Mouse (Mus musculus) lung, adult 2 months (tissue): Measurements from ENCODE around the gene Trip12. TPM values are rescaled to one million over a fixed set of nuclear protein-coding genes. Genes with fewer than 3 reads are reported as not detected.

Source experiments
- DNase-seq: peaks from one replicate; pipeline ENCODE4 v3.0.0; 2022
- H3K4me1 ChIP-seq: fragments of 200-500 bp; 2 replicates; pipeline ENCODE4 v1.6.1; 2011; ENCODE audit warnings: low read length; ENCODE audit not compliant: control insufficient read depth, insufficient read depth
- H3K4me3 ChIP-seq: fragments of 200-500 bp; replicated peaks from 2 replicates; pipeline ENCODE3; 2011; ENCODE audit warnings: low read depth, mild to moderate bottlenecking, control low read depth, low read length; ENCODE audit errors: extremely low read depth
- CTCF ChIP-seq: fragments of 200-500 bp; IDR thresholded peaks from 2 replicates; pipeline ENCODE4 v1.5.1; 2011; ENCODE audit warnings: mild to moderate bottlenecking, low read length, control low read depth; ENCODE audit not compliant: insufficient read depth
- POLR2A ChIP-seq: fragments of 200-500 bp; IDR thresholded peaks from 2 replicates; pipeline ENCODE4 v1.6.1; 2011; ENCODE audit warnings: low read depth, mild to moderate bottlenecking, control low read depth, low read length, borderline replicate concordance; ENCODE audit errors: extremely low read depth
- WGBS: fragments of 180-500 bp; shearing (Covaris S2); methylation state at CpG from one replicate; pipeline ENCODE4 v1.1.7; 2018; 5-methylcytosine and 5-hydroxymethylcytosine counted together
- polyA plus RNA-seq: library from polyadenylated mRNA; depleted of rRNA; stranded (reverse); fragments of >200 nt; gene quantifications from 2 replicates; pipeline ENCODE4 v1.2.3, GENCODE M21; 2012

Gene Trip12
- polyA plus RNA-seq, 1 experiment = 31.0 TPM

- TF ChIP-seq CTCF (no peak), POLR2A (no peak)
- Histone ChIP-seq H3K4me3 (no peak overlapping the region), H3K4me1 (no peaks in the 10 kb centered on the region; the same call in 1 of the 2 replicates)
- no peak for DNase-seq
- 65% methylated on average over 1 of the region's 1 CpGs for WGBS
Observed at GRCm38 (mm10) chr1:84817596-84817995, 22.7 kb downstream of the Trip12 start.

- Histone ChIP-seq H3K4me3 (no peak overlapping the region), H3K4me1 (peaks cover 3% of the 10 kb centered on the region; the same call in 1 of the 2 replicates)
- TF ChIP-seq POLR2A (no peak), CTCF (no peak)
- 28% methylated on average over 1 of the region's 1 CpGs for WGBS
- no peak for DNase-seq
Observed at GRCm38 (mm10) chr1:84803788-84804187, 36.5 kb downstream of the Trip12 start.

GRCm38 (mm10) chr1:84799166-84799565 lies 41.1 kb downstream of the Trip12 start:
- no peak overlapping the region for H3K4me3 ChIP-seq
- DNase-seq = no peak
- no peak for TF ChIP-seq POLR2A
- peaks cover 3% of the 10 kb centered on the region; the same call in 1 of the 2 replicates for H3K4me1 ChIP-seq

GRCm38 (mm10) chr1:84795335-84795734 lies 45.0 kb downstream of the Trip12 start:
- Histone ChIP-seq H3K4me1 (peaks cover 3% of the 10 kb centered on the region; the same call in 1 of the 2 replicates), H3K4me3 (no peak overlapping the region)
- no peak for TF ChIP-seq POLR2A
- TF ChIP-seq CTCF = no peak
- no peak for DNase-seq
- WGBS = 97% methylated on average over 7 of the region's 7 CpGs

- H3K4me3 ChIP-seq = no peak overlapping the region
- WGBS = 85% methylated on average over 2 of the region's 2 CpGs
- no peak for DNase-seq
- no peak for TF ChIP-seq POLR2A
- no peak for TF ChIP-seq CTCF
- no peaks in the 10 kb centered on the region for H3K4me1 ChIP-seq
Observed at GRCm38 (mm10) chr1:84791393-84791792, 48.9 kb downstream of the Trip12 start.

- WGBS = 94% methylated on average over 3 of the region's 3 CpGs
- TF ChIP-seq CTCF (no peak), POLR2A (no peak)
- DNase-seq = no peak
- H3K4me3 ChIP-seq = no peak overlapping the region
- H3K4me1 ChIP-seq = no peaks in the 10 kb centered on the region
Observed at GRCm38 (mm10) chr1:84780630-84781029, 59.7 kb downstream of the Trip12 start.

GRCm38 (mm10) chr1:84777455-84777854 lies 62.9 kb downstream of the Trip12 start:
- no peak for DNase-seq
- Histone ChIP-seq H3K4me3 (no peak overlapping the region), H3K4me1 (no peaks in the 10 kb centered on the region)
- no peak for TF ChIP-seq POLR2A
- no peak for TF ChIP-seq CTCF
- 83% methylated on average over 1 of the region's 1 CpGs for WGBS

GRCm38 (mm10) chr1:84758843-84759242 lies 81.5 kb downstream of the Trip12 start:
- no peak for DNase-seq
- no peak overlapping the region for H3K4me3 ChIP-seq
- H3K4me1 ChIP-seq = no peaks in the 10 kb centered on the region
- 77% methylated on average over 4 of the region's 4 CpGs for WGBS
- TF ChIP-seq CTCF = no peak
- no peak for TF ChIP-seq POLR2A

- 78% methylated on average over 3 of the region's 3 CpGs for WGBS
- Histone ChIP-seq H3K4me1 (no peaks in the 10 kb centered on the region; the same call in 1 of the 2 replicates), H3K4me3 (no peak overlapping the region)
- TF ChIP-seq POLR2A = no peak
- no peak for TF ChIP-seq CTCF
- DNase-seq = no peak
Observed at GRCm38 (mm10) chr1:84742156-84742555, 98.2 kb downstream of the Trip12 start.

GRCm38 (mm10) chr1:84740080-84740479 lies 100.2 kb downstream of the Trip12 start:
- no peak overlapping the region for H3K4me3 ChIP-seq
- no peak for TF ChIP-seq CTCF
- no peak for TF ChIP-seq POLR2A
- no peak for DNase-seq
- WGBS = 72% methylated on average over 1 of the region's 1 CpGs
- H3K4me1 ChIP-seq = no peaks in the 10 kb centered on the region; the same call in 1 of the 2 replicates

- no peak for DNase-seq
Observed at GRCm38 (mm10) chr1:84737097-84737496, 103.2 kb downstream of the Trip12 start.

More at GRCm38 (mm10) chr1:84737097-84737496, 103.2 kb downstream of the Trip12 start:
- no peaks in the 10 kb centered on the region; the same call in 1 of the 2 replicates for H3K4me1 ChIP-seq
- no peak for TF ChIP-seq POLR2A
- TF ChIP-seq CTCF = no peak
- WGBS = 43% methylated on average over 1 of the region's 1 CpGs
- H3K4me3 ChIP-seq = no peak overlapping the region
